Comparison of ENCODE assay signal across 32 mouse cellular contexts in the genomic region with DNA sequence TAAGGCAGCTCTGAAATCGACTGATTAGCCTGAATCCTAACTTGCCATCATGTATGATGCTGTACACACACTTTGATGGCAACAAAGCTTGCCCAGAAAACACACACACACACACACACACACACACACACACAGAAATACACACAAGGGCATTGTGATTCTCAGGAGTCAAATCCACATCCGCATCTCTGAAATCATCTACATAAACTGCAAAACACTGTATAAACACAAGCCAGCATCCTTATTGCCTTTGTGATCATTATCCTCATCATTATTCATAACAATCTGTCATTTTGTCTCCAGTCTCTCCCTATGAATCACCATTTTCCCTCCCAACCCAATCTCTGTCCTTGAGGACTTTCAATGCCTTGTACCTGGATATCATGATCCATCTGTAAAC.
DNase-seq lines count a peak whose midpoint lies in the region; ATAC-seq and TF ChIP-seq lines count a peak whose summit lies in the region.
"Had no signal": no experiment of that assay in that cellular context is flagged by ENCODE, and none has a peak within 500 bp of the region (broad histone marks: within the 10 kb centered on the region; RNA-seq: fewer than 3 reads in every experiment).

No protein-coding gene starts in this region.

- no peak overlapping the region for H3K4me2 ChIP-seq in forebrain, embryonic 14.5 days (ENCODE audit: low read length)
- no peak overlapping the region for H3K4me2 ChIP-seq in forebrain, embryonic 11.5 days (ENCODE audit: low read depth, low read length, severe bottlenecking)
- no peak overlapping the region for H3K4me2 ChIP-seq in midbrain, embryonic 14.5 days (ENCODE audit: low read length)
- no peak overlapping the region for H3K4me2 ChIP-seq in midbrain, postnatal 0 days (ENCODE audit: low read depth, low read length, poor library complexity, severe bottlenecking)
- H3K4me2 ChIP-seq in forebrain, postnatal 0 days (ENCODE audit: low read depth), result no peak overlapping the region
- H3K4me2 ChIP-seq: embryonic facial prominence, embryonic 13.5 days; heart, embryonic 12.5 days; heart, embryonic 15.5 days; hindbrain, embryonic 13.5 days; intestine, embryonic 15.5 days had no signal

- H3K27me3 ChIP-seq in forebrain, embryonic 14.5 days (replicated peaks; ENCODE audit: control insufficient read depth, insufficient read depth, low read length), result no peaks in the 10 kb centered on the region
- no peaks in the 10 kb centered on the region for H3K27me3 ChIP-seq in forebrain, embryonic 11.5 days (ENCODE audit: control insufficient read depth, insufficient read depth, low read length)
- no peaks in the 10 kb centered on the region for H3K27me3 ChIP-seq in midbrain, embryonic 14.5 days (ENCODE audit: control insufficient read depth, insufficient read depth, low read length)
- no peaks in the 10 kb centered on the region for H3K27me3 ChIP-seq in midbrain, postnatal 0 days (ENCODE audit: insufficient read depth, low read length)
- no peaks in the 10 kb centered on the region for H3K27me3 ChIP-seq in forebrain, postnatal 0 days (ENCODE audit: insufficient read depth, low read length)
- H3K27me3 ChIP-seq: CH12.LX; embryonic facial prominence, embryonic 13.5 days; heart, embryonic 12.5 days; heart, embryonic 15.5 days; hindbrain, embryonic 13.5 days; intestine, embryonic 15.5 days had no signal

- peak; percentile 18 for DNase-seq in forebrain, embryonic 14.5 days (ENCODE audit: low spot score)
- DNase-seq in forebrain, embryonic 11.5 days (ENCODE audit: low spot score), result no peak
- DNase-seq in midbrain, embryonic 14.5 days, result peak; percentile 8
- no peak for DNase-seq in midbrain, postnatal 0 days (ENCODE audit: low spot score)
- DNase-seq in forebrain, postnatal 0 days, result peak; percentile 19
- DNase-seq in heart, adult 11 months, result no peak
- DNase-seq: adrenal gland, postnatal 10 days; adrenal gland, postnatal 36 days; B cell, adult 2 months; cerebellum, adult 11-12 months; cerebellum, adult 8-10 months; cerebellum, postnatal 10 days; cerebellum, postnatal 36 days; embryo, embryonic 11 days; gastrocnemius, adult 2 months; gastrocnemius, postnatal 14 days; heart, adult 18-20 months; heart, postnatal 10 days; heart, postnatal 36 days; kidney, adult 11 months had no signal

- no peak for TF ChIP-seq CTCF in midbrain, postnatal 0 days (IDR thresholded peaks at IDR 0.05)
- TF ChIP-seq CTCF in forebrain, postnatal 0 days (IDR thresholded peaks at IDR 0.05; ENCODE audit: low read depth), result no peak

- 71% methylated on average over 2 of the region's 2 CpGs for WGBS in forebrain, embryonic 14.5 days
- WGBS in forebrain, embryonic 11.5 days, result 90% methylated on average over 2 of the region's 2 CpGs
- 76% methylated on average over 2 of the region's 2 CpGs for WGBS in midbrain, embryonic 14.5 days
- 63% methylated on average over 2 of the region's 2 CpGs for WGBS in midbrain, postnatal 0 days
- WGBS in forebrain, postnatal 0 days, result 56% methylated on average over 2 of the region's 2 CpGs

- H3K9ac ChIP-seq in forebrain, embryonic 14.5 days (ENCODE audit: low read length), result no peak overlapping the region
- H3K9ac ChIP-seq in forebrain, embryonic 11.5 days (ENCODE audit: low read length), result no peak overlapping the region
- no peak overlapping the region for H3K9ac ChIP-seq in midbrain, embryonic 14.5 days (replicated peaks; ENCODE audit: low read length)
- H3K9ac ChIP-seq in midbrain, postnatal 0 days (replicated peaks; ENCODE audit: low read length, poor library complexity, severe bottlenecking), result no peak overlapping the region
- H3K9ac ChIP-seq in forebrain, postnatal 0 days, result no peak overlapping the region
- H3K9ac ChIP-seq: embryonic facial prominence, embryonic 13.5 days; heart, embryonic 12.5 days; heart, embryonic 15.5 days; hindbrain, embryonic 13.5 days; intestine, embryonic 15.5 days had no signal

- H3K36me3 ChIP-seq in forebrain, embryonic 14.5 days (ENCODE audit: control insufficient read depth, insufficient read depth, low read length), result no peaks in the 10 kb centered on the region
- no peaks in the 10 kb centered on the region for H3K36me3 ChIP-seq in forebrain, embryonic 11.5 days (ENCODE audit: control insufficient read depth, insufficient read depth, low read length)
- H3K36me3 ChIP-seq in midbrain, embryonic 14.5 days (ENCODE audit: control insufficient read depth, insufficient read depth, low read length), result no peaks in the 10 kb centered on the region
- no peaks in the 10 kb centered on the region for H3K36me3 ChIP-seq in midbrain, postnatal 0 days (ENCODE audit: insufficient read depth, low read length)
- H3K36me3 ChIP-seq in forebrain, postnatal 0 days (ENCODE audit: insufficient read depth), result no peaks in the 10 kb centered on the region
- H3K36me3 ChIP-seq: embryonic facial prominence, embryonic 10.5 days; embryonic facial prominence, embryonic 13.5 days; G1E; heart, embryonic 12.5 days; heart, embryonic 15.5 days; hindbrain, embryonic 10.5 days; hindbrain, embryonic 13.5 days; intestine, embryonic 15.5 days had no signal

- no peak overlapping the region for H3K27ac ChIP-seq in forebrain, embryonic 14.5 days (ENCODE audit: low read depth, low read length)
- H3K27ac ChIP-seq in forebrain, embryonic 11.5 days (ENCODE audit: low read depth, low read length), result no peak overlapping the region
- no peak overlapping the region for H3K27ac ChIP-seq in midbrain, embryonic 14.5 days (replicated peaks; ENCODE audit: low read depth, low read length)
- H3K27ac ChIP-seq in midbrain, postnatal 0 days (ENCODE audit: low read depth, low read length), result no peak overlapping the region
- H3K27ac ChIP-seq in forebrain, postnatal 0 days (ENCODE audit: low read depth, low read length), result no peak overlapping the region
- H3K27ac ChIP-seq: embryonic facial prominence, embryonic 10.5 days; embryonic facial prominence, embryonic 13.5 days; gastrocnemius, adult 2 months; heart, embryonic 15.5 days; hindbrain, embryonic 10.5 days; hindbrain, embryonic 13.5 days; intestine, embryonic 15.5 days had no signal

- H3K4me3 ChIP-seq in forebrain, embryonic 14.5 days (ENCODE audit: low read depth, low read length), result no peak overlapping the region
- H3K4me3 ChIP-seq in forebrain, embryonic 11.5 days (ENCODE audit: low read depth, low read length), result no peak overlapping the region
- no peak overlapping the region for H3K4me3 ChIP-seq in midbrain, embryonic 14.5 days (replicated peaks; ENCODE audit: low read depth, low read length)
- H3K4me3 ChIP-seq in midbrain, postnatal 0 days (ENCODE audit: low read depth, low read length), result no peak overlapping the region
- no peak overlapping the region for H3K4me3 ChIP-seq in forebrain, postnatal 0 days (ENCODE audit: low read depth, low read length)
- H3K4me3 ChIP-seq: embryonic facial prominence, embryonic 10.5 days; embryonic facial prominence, embryonic 13.5 days; erythroblast, embryonic 14.5 days; gastrocnemius, adult 2 months; heart, embryonic 12.5 days; heart, embryonic 15.5 days; hindbrain, embryonic 10.5 days; hindbrain, embryonic 13.5 days; intestine, embryonic 15.5 days had no signal

- H3K4me1 ChIP-seq in forebrain, embryonic 14.5 days (ENCODE audit: control insufficient read depth, insufficient read depth, low read length), result no peaks in the 10 kb centered on the region
- no peaks in the 10 kb centered on the region for H3K4me1 ChIP-seq in forebrain, embryonic 11.5 days (replicated peaks; ENCODE audit: control insufficient read depth, insufficient read depth, low read length)
- H3K4me1 ChIP-seq in midbrain, embryonic 14.5 days (ENCODE audit: control insufficient read depth, insufficient read depth, low read length), result no peaks in the 10 kb centered on the region
- H3K4me1 ChIP-seq in midbrain, postnatal 0 days (ENCODE audit: insufficient read depth, low read length), result no peaks in the 10 kb centered on the region
- H3K4me1 ChIP-seq in forebrain, postnatal 0 days (ENCODE audit: insufficient read depth), result no peaks in the 10 kb centered on the region
- H3K4me1 ChIP-seq: embryonic facial prominence, embryonic 10.5 days; embryonic facial prominence, embryonic 13.5 days; heart, embryonic 12.5 days; heart, embryonic 15.5 days; hindbrain, embryonic 10.5 days; hindbrain, embryonic 13.5 days; intestine, embryonic 15.5 days had no signal

- ATAC-seq in forebrain, embryonic 14.5 days, result peak; percentile 69; the same call in 1 of the 2 replicates
- ATAC-seq in forebrain, embryonic 11.5 days (replicated peaks; ENCODE audit: low FRiP score), result no peak
- no peak for ATAC-seq in midbrain, embryonic 14.5 days (ENCODE audit: low FRiP score, low TSS enrichment)
- no peak for ATAC-seq in midbrain, postnatal 0 days (ENCODE audit: low FRiP score)
- ATAC-seq in forebrain, postnatal 0 days, result peak; percentile 61; the same call in 1 of the 2 replicates
- ATAC-seq: hindbrain, embryonic 16.5 days; intestine, embryonic 15.5 days; Patski had no signal

- no peaks in the 10 kb centered on the region for H3K9me3 ChIP-seq in forebrain, embryonic 14.5 days (replicated peaks; ENCODE audit: control insufficient read depth, low read length)
- H3K9me3 ChIP-seq in forebrain, embryonic 11.5 days (ENCODE audit: control insufficient read depth, low read length), result no peaks in the 10 kb centered on the region
- no peaks in the 10 kb centered on the region for H3K9me3 ChIP-seq in midbrain, embryonic 14.5 days (ENCODE audit: control insufficient read depth, low read length)
- H3K9me3 ChIP-seq in midbrain, postnatal 0 days (ENCODE audit: low read length), result no peaks in the 10 kb centered on the region
- no peaks in the 10 kb centered on the region for H3K9me3 ChIP-seq in forebrain, postnatal 0 days (ENCODE audit: low read length)
- H3K9me3 ChIP-seq: embryonic facial prominence, embryonic 10.5 days; embryonic facial prominence, embryonic 13.5 days; G1E; heart, embryonic 12.5 days; heart, embryonic 15.5 days; hindbrain, embryonic 10.5 days; intestine, embryonic 15.5 days had no signal

Comparison
In these comparisons a context has a peak if more than half of its experiments do, and no peak if none do; other contexts are left out.
1. ATAC-seq: peak in forebrain, embryonic 14.5 days (single experiment) and forebrain, postnatal 0 days (single experiment); none in forebrain, embryonic 11.5 days (single experiment), midbrain, embryonic 14.5 days (single experiment) and midbrain, postnatal 0 days (single experiment).
2. DNase-seq: peak in forebrain, embryonic 14.5 days (single experiment), midbrain, embryonic 14.5 days (single experiment) and forebrain, postnatal 0 days (single experiment); none in forebrain, embryonic 11.5 days (single experiment), midbrain, postnatal 0 days (single experiment) and heart, adult 11 months (single experiment).